Mouse (Mus musculus): ENCODE results near the gene Actrt2. TPM values are rescaled to one million over a fixed set of nuclear protein-coding genes. Genes with fewer than 3 reads are reported as not detected.

Gene Actrt2
- polyA plus RNA-seq, 1 experiment, result 0.13 TPM

- 83% methylated on average over 14 of the region's 14 CpGs for WGBS
- no peak for DNase-seq
- Histone ChIP-seq H3K36me3 (ENCODE audit: control insufficient read depth, insufficient read depth, low read length) (no peaks in the 10 kb centered on the region), H3K27ac (ENCODE audit: control insufficient read depth, insufficient read depth, low read length) (no peak overlapping the region), H3K27me3 (ENCODE audit: control insufficient read depth, insufficient read depth, low read length) (peaks cover 23% of the 10 kb centered on the region), H3K4me3 (ENCODE audit: control insufficient read depth, insufficient read depth, low read length) (no peak overlapping the region), H3K4me1 (replicated peaks; ENCODE audit: control insufficient read depth, insufficient read depth, low read length) (0 out of 2 replicates have a peak, but pooled peaks cover 5% of the 10 kb centered on the region)
- no peak for TF ChIP-seq POLR2A (IDR thresholded peaks at IDR 0.05; ENCODE audit: control insufficient read depth, extremely low read depth, insufficient read depth, low read length, poor library complexity)
- no peak for TF ChIP-seq CTCF (IDR thresholded peaks at IDR 0.05; ENCODE audit: borderline replicate concordance, control insufficient read depth, extremely low read depth, insufficient read depth, low read length, poor library complexity)
These were observed 34.6 kb downstream of the Actrt2 start for GRCm38 (mm10) chr4:154632800-154633764.

GRCm38 (mm10) chr4:154630763-154631162 lies 36.9 kb downstream of the Actrt2 start:
- DNase-seq, result no peak
- 23% methylated on average over 3 of the region's 3 CpGs for WGBS
- no peak overlapping the region for H3K27ac ChIP-seq (ENCODE audit: control insufficient read depth, insufficient read depth, low read length)
- H3K27me3 ChIP-seq (ENCODE audit: control insufficient read depth, insufficient read depth, low read length), result peaks cover 7% of the 10 kb centered on the region; the same call in 1 of the 2 replicates
- H3K36me3 ChIP-seq (ENCODE audit: control insufficient read depth, insufficient read depth, low read length), result no peaks in the 10 kb centered on the region
- no peak overlapping the region for H3K4me3 ChIP-seq (ENCODE audit: control insufficient read depth, insufficient read depth, low read length)
- no peak for TF ChIP-seq POLR2A (IDR thresholded peaks at IDR 0.05; ENCODE audit: control insufficient read depth, extremely low read depth, insufficient read depth, low read length, poor library complexity)
- TF ChIP-seq CTCF (IDR thresholded peaks at IDR 0.05; ENCODE audit: borderline replicate concordance, control insufficient read depth, extremely low read depth, insufficient read depth, low read length, poor library complexity), result no peak
- H3K4me1 ChIP-seq (replicated peaks; ENCODE audit: control insufficient read depth, insufficient read depth, low read length), result no peaks in the 10 kb centered on the region

GRCm38 (mm10) chr4:154627419-154628142 lies 40.1 kb downstream of the Actrt2 start:
- Histone ChIP-seq H3K4me3 (ENCODE audit: control insufficient read depth, insufficient read depth, low read length) (no peak overlapping the region), H3K36me3 (ENCODE audit: control insufficient read depth, insufficient read depth, low read length) (no peaks in the 10 kb centered on the region), H3K4me1 (replicated peaks; ENCODE audit: control insufficient read depth, insufficient read depth, low read length) (no peaks in the 10 kb centered on the region), H3K27ac (ENCODE audit: control insufficient read depth, insufficient read depth, low read length) (no peak overlapping the region), H3K27me3 (ENCODE audit: control insufficient read depth, insufficient read depth, low read length) (no peaks in the 10 kb centered on the region)
- no peak for DNase-seq
- no peak for TF ChIP-seq CTCF (IDR thresholded peaks at IDR 0.05; ENCODE audit: borderline replicate concordance, control insufficient read depth, extremely low read depth, insufficient read depth, low read length, poor library complexity)
- no peak for TF ChIP-seq POLR2A (IDR thresholded peaks at IDR 0.05; ENCODE audit: control insufficient read depth, extremely low read depth, insufficient read depth, low read length, poor library complexity)
- 91% methylated on average over 5 of the region's 5 CpGs for WGBS

GRCm38 (mm10) chr4:154626282-154626681 lies 41.4 kb downstream of the Actrt2 start:
- no peak for DNase-seq
- TF ChIP-seq CTCF (IDR thresholded peaks at IDR 0.05; ENCODE audit: borderline replicate concordance, control insufficient read depth, extremely low read depth, insufficient read depth, low read length, poor library complexity) (no peak), POLR2A (IDR thresholded peaks at IDR 0.05; ENCODE audit: control insufficient read depth, extremely low read depth, insufficient read depth, low read length, poor library complexity) (no peak)
- H3K4me3 ChIP-seq (ENCODE audit: control insufficient read depth, insufficient read depth, low read length), result no peak overlapping the region
- 91% methylated on average over 2 of the region's 2 CpGs for WGBS
- H3K27me3 ChIP-seq (ENCODE audit: control insufficient read depth, insufficient read depth, low read length), result no peaks in the 10 kb centered on the region
- no peaks in the 10 kb centered on the region for H3K36me3 ChIP-seq (ENCODE audit: control insufficient read depth, insufficient read depth, low read length)
- H3K4me1 ChIP-seq (replicated peaks; ENCODE audit: control insufficient read depth, insufficient read depth, low read length), result no peaks in the 10 kb centered on the region
- H3K27ac ChIP-seq (ENCODE audit: control insufficient read depth, insufficient read depth, low read length), result no peak overlapping the region

GRCm38 (mm10) chr4:154625710-154626109 lies 42.0 kb downstream of the Actrt2 start:
- Histone ChIP-seq H3K27ac (ENCODE audit: control insufficient read depth, insufficient read depth, low read length) (no peak overlapping the region), H3K36me3 (ENCODE audit: control insufficient read depth, insufficient read depth, low read length) (no peaks in the 10 kb centered on the region), H3K27me3 (ENCODE audit: control insufficient read depth, insufficient read depth, low read length) (no peaks in the 10 kb centered on the region), H3K4me3 (ENCODE audit: control insufficient read depth, insufficient read depth, low read length) (no peak overlapping the region), H3K4me1 (replicated peaks; ENCODE audit: control insufficient read depth, insufficient read depth, low read length) (no peaks in the 10 kb centered on the region)
- TF ChIP-seq POLR2A (IDR thresholded peaks at IDR 0.05; ENCODE audit: control insufficient read depth, extremely low read depth, insufficient read depth, low read length, poor library complexity) (no peak), CTCF (IDR thresholded peaks at IDR 0.05; ENCODE audit: borderline replicate concordance, control insufficient read depth, extremely low read depth, insufficient read depth, low read length, poor library complexity) (no peak)
- WGBS, result 94% methylated on average over 14 of the region's 14 CpGs
- no peak for DNase-seq

GRCm38 (mm10) chr4:154623241-154623640 lies 44.4 kb downstream of the Actrt2 start:
- no peaks in the 10 kb centered on the region for H3K36me3 ChIP-seq (ENCODE audit: control insufficient read depth, insufficient read depth, low read length)
- H3K27me3 ChIP-seq (ENCODE audit: control insufficient read depth, insufficient read depth, low read length), result no peaks in the 10 kb centered on the region
- H3K4me3 ChIP-seq (ENCODE audit: control insufficient read depth, insufficient read depth, low read length), result no peak overlapping the region
- TF ChIP-seq POLR2A (IDR thresholded peaks at IDR 0.05; ENCODE audit: control insufficient read depth, extremely low read depth, insufficient read depth, low read length, poor library complexity) (no peak), CTCF (IDR thresholded peaks at IDR 0.05; ENCODE audit: borderline replicate concordance, control insufficient read depth, extremely low read depth, insufficient read depth, low read length, poor library complexity) (no peak)
- no peak overlapping the region for H3K27ac ChIP-seq (ENCODE audit: control insufficient read depth, insufficient read depth, low read length)
- no peak for DNase-seq
- H3K4me1 ChIP-seq (replicated peaks; ENCODE audit: control insufficient read depth, insufficient read depth, low read length), result no peaks in the 10 kb centered on the region
- WGBS, result 93% methylated on average over 3 of the region's 3 CpGs

Data from thymus, adult 2 months (tissue).